Mouse (Mus musculus): ENCODE data around the gene Clpp.

The Clpp gene

DNA sequence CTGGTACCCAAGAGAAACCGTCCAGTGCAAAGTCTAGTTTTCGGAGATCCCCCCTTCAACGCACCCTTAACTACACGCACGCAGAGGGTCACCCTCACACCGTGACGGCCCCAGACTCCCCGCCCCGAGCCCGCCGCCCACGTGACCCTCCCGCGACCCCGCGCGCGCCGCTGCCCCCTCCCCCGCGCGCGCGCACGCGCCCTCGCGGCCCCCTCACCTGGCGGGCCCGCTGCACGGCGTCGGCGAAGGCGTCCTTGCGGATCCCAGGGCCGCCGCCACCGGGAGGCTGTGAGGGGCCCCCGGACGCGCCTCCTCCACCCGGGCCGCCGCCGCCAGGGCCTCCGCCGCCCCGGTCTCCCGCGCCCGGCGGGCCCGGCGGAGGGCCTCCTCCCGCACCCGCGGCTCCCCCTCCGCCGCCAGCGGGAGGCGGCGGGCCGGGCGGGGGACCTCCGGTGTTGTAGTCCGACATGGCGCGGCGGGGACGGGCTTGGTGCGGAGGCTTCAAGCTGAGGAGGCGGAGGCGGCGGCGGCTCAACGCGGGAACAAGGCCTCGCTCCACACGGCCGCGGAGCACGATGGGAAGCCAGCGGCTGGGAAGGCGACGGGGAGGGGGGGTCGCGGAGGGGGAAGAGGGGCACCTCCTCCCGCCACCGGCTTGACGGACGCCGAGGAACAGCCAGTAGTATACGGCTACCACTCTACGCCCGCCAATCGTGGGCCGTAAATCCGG, 41.0 kb downstream of the Clpp start, which contains the start of gene Khsrp:
Gene Khsrp, minus strand, starts transcription at position 592 of the 730 bp plus-strand sequence.
- DNase-seq (ENCODE audit: low spot score): peak; percentile 8

DNA sequence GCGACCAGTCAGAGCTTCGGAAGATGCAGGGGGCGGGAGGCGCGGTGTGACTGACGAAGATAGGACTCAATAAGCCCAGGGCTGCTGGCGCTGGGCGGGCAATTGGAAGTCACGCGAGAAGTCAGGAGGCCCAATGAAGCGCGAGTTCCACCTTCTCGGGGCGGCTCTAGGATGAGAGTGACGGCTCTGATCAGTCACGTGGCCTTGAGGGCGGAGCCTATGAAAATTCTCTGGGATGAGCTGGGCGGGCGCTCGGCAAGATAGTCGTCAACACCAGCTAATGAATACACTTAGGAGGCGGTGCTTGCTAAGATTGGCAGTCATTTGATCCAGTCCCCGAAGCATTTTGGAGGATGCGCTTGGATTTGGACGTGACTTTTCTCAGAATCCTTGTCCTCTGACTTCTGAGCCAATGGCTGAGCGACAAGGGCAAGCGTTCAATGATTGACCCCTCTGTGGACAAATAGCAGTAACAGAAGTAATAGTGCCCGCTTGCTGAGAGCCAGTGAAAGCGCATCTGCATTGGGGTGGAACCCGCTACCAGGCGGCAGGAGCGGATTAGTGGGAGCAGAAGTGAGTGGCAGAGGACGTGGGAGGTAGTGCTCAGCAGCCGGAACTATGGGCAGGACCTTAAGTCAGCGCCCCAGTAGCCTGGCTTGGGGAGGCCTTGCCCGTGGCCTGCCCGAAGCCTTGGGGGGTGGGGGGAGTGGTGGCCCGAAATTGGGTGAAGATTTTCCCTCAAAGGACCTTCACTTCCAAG, 41.7 kb downstream of the Clpp start:
- DNase-seq (ENCODE audit: low spot score): peak; percentile 80

DNA sequence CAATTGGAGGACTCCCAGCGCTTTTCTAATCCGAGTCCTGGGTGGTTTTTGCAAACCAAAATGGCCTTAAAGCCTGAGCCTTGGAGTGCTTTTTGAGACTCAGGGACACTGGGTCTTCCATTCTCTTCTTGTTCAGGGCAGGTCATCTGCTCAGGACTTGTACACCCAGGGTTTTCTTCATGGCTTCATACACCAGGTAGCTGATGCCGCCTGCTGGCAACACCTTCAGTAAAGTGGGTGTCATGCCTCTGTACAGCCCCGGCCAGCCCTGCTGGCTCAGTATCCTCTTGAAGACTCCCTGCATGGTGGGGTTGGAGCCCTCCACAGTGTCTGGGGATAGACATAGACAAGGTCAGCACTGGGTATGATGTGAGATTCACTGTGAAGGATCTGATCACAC, 42.7 kb downstream of the Clpp start:
- DNase-seq (ENCODE audit: low spot score): no peak

DNA sequence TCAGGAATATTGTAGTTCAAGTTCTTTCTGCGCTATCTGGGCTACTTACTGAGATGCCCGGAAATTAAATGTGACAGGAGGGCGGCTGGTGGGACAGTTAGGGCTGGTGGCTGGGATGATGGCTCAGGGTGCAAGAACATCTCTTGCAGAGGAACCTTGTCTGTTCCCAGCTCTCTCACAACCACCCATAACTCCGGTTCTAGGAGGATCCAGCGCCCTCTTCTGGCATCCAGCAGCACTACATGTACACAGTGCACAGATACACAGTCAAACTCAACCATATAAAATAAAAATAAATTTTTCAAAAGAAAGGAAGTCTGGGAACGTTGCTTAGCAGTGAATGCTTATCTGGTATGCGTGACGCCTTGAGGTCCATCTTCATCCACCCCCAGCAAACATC, 48.9 kb downstream of the Clpp start:
- no peak for DNase-seq (ENCODE audit: low spot score)

DNA sequence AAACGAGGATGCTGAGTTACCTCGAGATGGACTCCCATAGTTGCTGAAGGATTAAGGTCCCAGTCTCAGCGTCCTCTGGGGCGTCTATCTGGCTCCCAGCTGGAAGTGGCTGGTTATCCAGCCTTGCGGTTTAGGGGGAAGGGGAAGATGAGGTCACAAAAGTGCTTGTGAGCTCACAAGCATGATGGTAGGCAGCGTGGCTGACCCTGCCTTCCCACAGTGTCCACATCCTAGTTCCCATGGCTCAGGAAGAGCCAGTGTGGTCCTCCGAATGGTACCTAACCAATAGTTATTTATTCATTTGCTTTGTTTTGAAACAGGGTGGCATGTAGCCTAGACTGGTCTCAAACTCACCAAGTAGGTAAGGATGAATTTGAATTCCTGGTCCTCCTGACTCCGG, 51.4 kb downstream of the Clpp start, which contains the start of gene Slc25a41:
Gene Slc25a41, minus strand, starts transcription at position 101 of the 400 bp plus-strand sequence.
- no peak for DNase-seq (ENCODE audit: low spot score)
